Mouse (Mus musculus) CH12.LX (cell line): ENCODE data around the gene Acp7. TPM values are rescaled to one million over a fixed set of nuclear protein-coding genes. Genes with fewer than 3 reads are reported as not detected.

Experiments
- DNase-seq: peaks from one replicate; pipeline ENCODE4 v3.0.0-alpha.2; 2013; ENCODE audit errors: extremely low read depth
- H3K27ac ChIP-seq: 2 replicates; pipeline ENCODE4 v1.5.1; 2012; ENCODE audit warnings: low read depth, mild to moderate bottlenecking, control low read depth, moderate library complexity; ENCODE audit not compliant: insufficient read depth
- H3K27me3 ChIP-seq: replicated peaks from 2 replicates; pipeline ENCODE3; 2012; ENCODE audit warnings: inconsistent platforms
- H3K36me3 ChIP-seq, 2 experiments: replicated peaks in 1 of 2; 2 replicates each; pipeline versions ENCODE3 to v1.6.1; 2012; ENCODE audit warnings: inconsistent platforms in 1 of 2, low read length in 1 of 2, mild to moderate bottlenecking in 1 of 2, mixed read lengths in 1 of 2, moderate library complexity in 1 of 2; ENCODE audit not compliant: control insufficient read depth in 1 of 2, insufficient read depth in 1 of 2
- H3K4me1 ChIP-seq, 2 experiments: 2 replicates each; pipeline ENCODE4 v1.6.1; 2012; ENCODE audit warnings: inconsistent platforms in 1 of 2, moderate library complexity in 1 of 2; ENCODE audit not compliant: insufficient read depth in 2 of 2, control insufficient read depth in 1 of 2
- H3K4me2 ChIP-seq: 2 replicates; pipeline ENCODE4 v1.6.1; 2012; ENCODE audit warnings: low read depth, mild to moderate bottlenecking, control low read depth; ENCODE audit not compliant: poor library complexity, insufficient read depth, severe bottlenecking
- H3K4me3 ChIP-seq, 3 experiments: fragments of 150-350 bp in 1 of 3; sonication (generic) in 1 of 3; replicated peaks in 1 of 3; 2 replicates each; pipeline versions ENCODE3 to v1.5.1; 2011 to 2012; ENCODE audit warnings: low read depth in 2 of 3, low read length in 2 of 3, mild to moderate bottlenecking in 2 of 3, moderate library complexity in 2 of 3, control low read depth in 1 of 3, improper control_type of control experiment in 1 of 3, inconsistent platforms in 1 of 3, mixed read lengths in 1 of 3; ENCODE audit not compliant: poor library complexity in 1 of 3
- H3K79me2 ChIP-seq: replicated peaks from 2 replicates; pipeline ENCODE4 v1.6.1; 2012; ENCODE audit warnings: mild to moderate bottlenecking, moderate library complexity; ENCODE audit not compliant: control insufficient read depth, poor library complexity, insufficient read depth, severe bottlenecking; ENCODE audit errors: extremely low read depth
- H3K9ac ChIP-seq: 2 replicates; pipeline ENCODE4 v1.6.1; 2012; ENCODE audit warnings: low read depth, mild to moderate bottlenecking, control low read depth, moderate library complexity; ENCODE audit not compliant: insufficient read depth
- H3K9me3 ChIP-seq: replicated peaks from 2 replicates; pipeline ENCODE3; 2012; ENCODE audit warnings: low read length, inconsistent platforms, mixed read lengths
- BHLHE40 ChIP-seq: IDR thresholded peaks from 2 replicates; pipeline ENCODE4 v1.6.1; 2011; ENCODE audit warnings: mild to moderate bottlenecking, low read depth, low read length, improper control_type of control experiment
- CTCF ChIP-seq, 2 experiments: IDR thresholded peaks in 1 of 2; conservative IDR thresholded peaks in 1 of 2; 2 replicates each; pipeline ENCODE4 v1.5.1; 2011 to 2012; ENCODE audit warnings: low read depth in 2 of 2, low read length in 2 of 2, improper control_type of control experiment in 1 of 2, inconsistent platforms in 1 of 2, mild to moderate bottlenecking in 1 of 2, moderate library complexity in 1 of 2
- ELF1 ChIP-seq: IDR thresholded peaks from 2 replicates; pipeline ENCODE4 v1.6.1; 2014; ENCODE audit warnings: low read depth, mild to moderate bottlenecking, inconsistent platforms, low read length, improper control_type of control experiment
- HCFC1 ChIP-seq: IDR thresholded peaks from 2 replicates; pipeline ENCODE4 v1.6.1; 2012; ENCODE audit warnings: low read depth, mild to moderate bottlenecking, inconsistent platforms, low read length, improper control_type of control experiment
- JUN ChIP-seq: IDR thresholded peaks from 2 replicates; pipeline ENCODE4 v1.6.1; 2011; ENCODE audit warnings: low read depth, mild to moderate bottlenecking, low read length, improper control_type of control experiment, moderate library complexity; ENCODE audit not compliant: insufficient read depth
- KAT2A ChIP-seq: IDR thresholded peaks from 2 replicates; pipeline ENCODE4 v1.6.1; 2012; ENCODE audit warnings: low read length, improper control_type of control experiment, inconsistent platforms; ENCODE audit not compliant: insufficient replicate concordance
- MEF2A ChIP-seq: IDR thresholded peaks from 2 replicates; pipeline ENCODE4 v1.6.1; 2014; ENCODE audit warnings: low read depth, mild to moderate bottlenecking, inconsistent platforms, low read length, improper control_type of control experiment, borderline replicate concordance
- POLR2A ChIP-seq: IDR thresholded peaks from 2 replicates; pipeline ENCODE4 v1.6.1; 2011; ENCODE audit warnings: low read depth, mild to moderate bottlenecking, improper control_type of control experiment, low read length
- POLR2AphosphoS2 ChIP-seq: IDR thresholded peaks from 2 replicates; pipeline ENCODE4 v1.6.1; 2011; ENCODE audit warnings: low read depth, low read length, improper control_type of control experiment
- RCOR1 ChIP-seq: conservative IDR thresholded peaks from 2 replicates; pipeline ENCODE4 v1.6.1; 2012; ENCODE audit warnings: low read depth, mild to moderate bottlenecking, inconsistent platforms, low read length, improper control_type of control experiment
- SIN3A ChIP-seq: IDR thresholded peaks from 2 replicates; pipeline ENCODE4 v1.6.1; 2012; ENCODE audit warnings: low read length, improper control_type of control experiment, inconsistent platforms
- SMC3 ChIP-seq: IDR thresholded peaks from 2 replicates; pipeline ENCODE4 v1.6.1; 2011; ENCODE audit warnings: low read depth, low read length, improper control_type of control experiment
- TBP ChIP-seq: conservative IDR thresholded peaks from 2 replicates; pipeline ENCODE4 v1.6.1; 2011; ENCODE audit warnings: low read depth, low read length, improper control_type of control experiment
- USF1 ChIP-seq: IDR thresholded peaks from 2 replicates; pipeline ENCODE4 v1.6.1; 2014; ENCODE audit warnings: low read depth, mild to moderate bottlenecking, inconsistent platforms, low read length, improper control_type of control experiment
- USF2 ChIP-seq: conservative IDR thresholded peaks from 2 replicates; pipeline ENCODE4 v1.6.1; 2011; ENCODE audit warnings: low read depth, low read length, improper control_type of control experiment
- ZC3H11A ChIP-seq: IDR thresholded peaks from 2 replicates; pipeline ENCODE4 v1.6.1; 2012; ENCODE audit warnings: low read depth, mild to moderate bottlenecking, inconsistent platforms, low read length, improper control_type of control experiment
- ZNF384 ChIP-seq: IDR thresholded peaks from 2 replicates; pipeline ENCODE4 v1.6.1; 2012; ENCODE audit warnings: low read depth, low read length, improper control_type of control experiment, inconsistent platforms
- dilution Hi-C: fragments of 300-500 bp; cut with MboI; formaldehyde crosslinking; loops from 2 replicates; pipeline ENCODE4 v1.14.3; 2020; ENCODE audit warnings: low sequenced_read_pairs; ENCODE audit not compliant: extremely low pct_unique_long_range_greater_than_20kb, extremely low pct_ligation_motif_present
- in situ Hi-C: fragments of 300-500 bp; cut with MboI; formaldehyde crosslinking; loops from 3 replicates; pipeline ENCODE4 v1.14.3; 2019; ENCODE audit warnings: low sequenced_read_pairs, low pct_ligation_motif_present, low pct_unique_long_range_greater_than_20kb, mixed read lengths
- polyA plus RNA-seq: library from polyadenylated mRNA; unstranded; fragments of >175 nt; gene quantifications from 2 replicates; pipeline ENCODE4 v1.2.1, GENCODE M21; 2012; ENCODE audit warnings: low read depth; ENCODE audit not compliant: insufficient read length
- total RNA-seq, 2 experiments: library from RNA; depleted of rRNA; stranded (reverse); fragments of 300-350 nt in 1 of 2; fragments of >200 nt in 1 of 2; gene quantifications; 2 replicates each; pipeline ENCODE4 v1.2.3; 2012 to 2014

Acp7 gene
- total RNA-seq (2012; rRNA removed): not detected in 2 replicates
- not detected in 2 replicates for total RNA-seq (2014; rRNA removed)
- not detected in 2 replicates for polyA plus RNA-seq

DNA sequence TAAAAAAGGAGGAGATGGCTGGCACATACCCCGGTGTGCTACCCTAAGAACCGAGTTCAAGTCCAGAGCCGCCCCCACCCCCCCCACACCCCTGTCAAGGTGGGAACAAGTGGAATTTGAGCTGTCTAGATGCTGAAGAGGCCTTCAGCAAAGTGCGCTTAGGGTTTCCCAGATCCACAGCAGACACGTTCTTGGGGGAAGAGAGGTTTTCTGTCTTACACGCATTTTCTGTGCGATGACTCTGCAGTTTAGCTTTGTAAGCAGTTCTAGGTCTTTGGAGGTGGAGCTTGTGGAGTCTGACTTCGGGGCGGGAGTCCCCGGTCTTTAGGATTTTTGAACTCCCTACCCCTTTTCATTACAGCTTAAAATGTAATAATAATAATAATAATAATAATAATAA, at the start of gene Acp7:
Gene Acp7 (minus strand): TSS at position 260 of the 400 bp plus-strand sequence.
- Histone ChIP-seq H3K9ac (no peak within 1 kb of the TSS), H3K36me3 (no peaks in the 10 kb centered on the region), H3K4me3 (no peak within 1 kb of the TSS), H3K4me2 (no peak within 1 kb of the TSS), H3K27me3 (peaks cover 9% of the 10 kb centered on the region), H3K9me3 (no peaks in the 10 kb centered on the region), H3K79me2 (no peaks in the 10 kb centered on the region), H3K27ac (no peak within 1 kb of the TSS), H3K4me1 (no peaks in the 10 kb centered on the region)
- TF ChIP-seq ZNF384 (no peak), JUN (no peak), KAT2A (no peak), MEF2A (no peak), SIN3A (no peak), SMC3 (no peak), POLR2A (no peak), POLR2AphosphoS2 (no peak), USF2 (no peak), ZC3H11A (no peak), ELF1 (no peak), USF1 (no peak), HCFC1 (no peak), RCOR1 (no peak), BHLHE40 (no peak), CTCF (conservative IDR thresholded peaks at IDR 0.05 in 1 of 2, IDR thresholded peaks at IDR 0.05 in 1 of 2; ENCODE audit: low read depth in 2 of 2, low read length in 2 of 2) (no peak), TBP (no peak)
- in situ Hi-C loops: no loop called here
- dilution Hi-C loops: no loop called here
- DNase-seq: no peak

DNA sequence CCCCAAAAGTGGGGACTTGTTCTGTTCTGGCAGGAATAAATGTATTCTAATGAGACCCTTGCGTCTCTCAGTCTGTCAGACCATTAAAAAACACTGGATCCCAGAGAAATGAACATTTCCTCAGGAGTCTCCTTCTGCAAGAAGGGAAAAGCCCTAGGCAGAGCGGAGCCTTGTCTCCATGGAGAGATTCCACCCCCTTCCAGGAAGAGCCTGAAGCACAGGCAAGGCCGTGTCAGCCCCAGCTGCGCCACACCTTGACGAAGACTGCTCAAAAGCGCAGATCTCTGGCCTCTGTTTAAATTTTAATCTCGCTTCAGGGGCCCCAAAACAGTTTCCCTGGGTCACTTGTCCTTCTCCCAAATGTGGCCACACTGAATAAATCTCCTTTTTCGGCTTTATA, 46.5 kb upstream of the Acp7 start:
- no peaks in the 10 kb centered on the region for H3K79me2 ChIP-seq
- H3K4me2 ChIP-seq: no peak overlapping the region
- no peak for DNase-seq
- no peak overlapping the region for H3K27ac ChIP-seq
- no peak overlapping the region for H3K4me3 ChIP-seq
- H3K9ac ChIP-seq: no peak overlapping the region
- no peaks in the 10 kb centered on the region for H3K36me3 ChIP-seq
- no peaks in the 10 kb centered on the region for H3K9me3 ChIP-seq
- in situ Hi-C loops: no loop called here
- dilution Hi-C loops: no loop called here
- no peak for TF ChIP-seq KAT2A
- no peak for TF ChIP-seq POLR2AphosphoS2
- TF ChIP-seq, all 38 proteins: peak for 0
- Histone ChIP-seq H3K27me3 (no peaks in the 10 kb centered on the region), H3K4me1 (peaks cover 0 to 5% of the 10 kb centered on the region in 2 experiments; a peak in 1 of 4 replicates)
